In genomic region chr12:82999333-83000032, GRCm38 (mm10) we compare ENCODE assay signal across 18 mouse cellular contexts.
DNase-seq lines count a peak whose midpoint lies in the region; ATAC-seq and TF ChIP-seq lines count a peak whose summit lies in the region.
"Had no signal": no experiment of that assay in that cellular context is flagged by ENCODE, and none has a peak within 500 bp of the region (broad histone marks: within the 10 kb centered on the region; RNA-seq: fewer than 3 reads in every experiment).

No protein-coding gene starts in this region.

- WGBS in midbrain, embryonic 11.5 days, result 87% methylated on average over 7 of the region's 7 CpGs
- WGBS in midbrain, embryonic 10.5 days, result 93% methylated on average over 7 of the region's 7 CpGs

- H3K36me3 ChIP-seq in midbrain, embryonic 11.5 days (ENCODE audit: control insufficient read depth, insufficient read depth, low read length), result no peaks in the 10 kb centered on the region
- H3K36me3 ChIP-seq in midbrain, embryonic 10.5 days, result no peaks in the 10 kb centered on the region
- H3K36me3 ChIP-seq: hindbrain, embryonic 10.5 days; liver, embryonic 12.5 days; lung, embryonic 15.5 days; midbrain, embryonic 15.5 days; stomach, embryonic 15.5 days had no signal

- H3K9ac ChIP-seq in midbrain, embryonic 11.5 days (ENCODE audit: low read length), result no peak overlapping the region
- H3K9ac ChIP-seq: liver, embryonic 12.5 days; lung, embryonic 15.5 days; midbrain, embryonic 15.5 days; stomach, embryonic 15.5 days had no signal

- no peak overlapping the region for H3K4me2 ChIP-seq in midbrain, embryonic 11.5 days
- H3K4me2 ChIP-seq: liver, embryonic 12.5 days; lung, embryonic 15.5 days; midbrain, embryonic 15.5 days; stomach, embryonic 15.5 days had no signal

- DNase-seq in gastrocnemius, adult 2 months, result peak; percentile 30
- no peak for DNase-seq in gastrocnemius, postnatal 4 days (ENCODE audit: low spot score in 2 of 2)
- DNase-seq in midbrain, embryonic 11.5 days (ENCODE audit: low spot score, missing footprints), result peak; percentile 26
- DNase-seq in midbrain, embryonic 10.5 days (ENCODE audit: low spot score), result no peak
- peak; percentile 80 to 84 for DNase-seq in heart, adult 9 months (ENCODE audit: low spot score in 2 of 2)
- peak; percentile 14 for DNase-seq in heart, postnatal 4 days
- DNase-seq in kidney, adult 8-10 months, result no peak
- DNase-seq in thymus, postnatal 14 days, result no peak
- DNase-seq: cerebellum, adult 11 months; layer of hippocampus, postnatal 36 days; left cerebral cortex, postnatal 4 days; spleen, adult 18-20 months; thymus, postnatal 25 days had no signal

- TF ChIP-seq CTCF in gastrocnemius, adult 2 months (IDR thresholded peaks at IDR 0.05), result no peak

- H3K27ac ChIP-seq in gastrocnemius, adult 2 months, result peak overlapping the region; percentile 35; the same call in 1 of the 2 replicates
- no peak overlapping the region for H3K27ac ChIP-seq in midbrain, embryonic 11.5 days (ENCODE audit: low read depth, low read length)
- no peak overlapping the region for H3K27ac ChIP-seq in midbrain, embryonic 10.5 days (replicated peaks)
- H3K27ac ChIP-seq: hindbrain, embryonic 10.5 days; liver, embryonic 12.5 days; lung, embryonic 15.5 days; midbrain, embryonic 15.5 days; stomach, embryonic 15.5 days had no signal

- H3K9me3 ChIP-seq in midbrain, embryonic 11.5 days (ENCODE audit: control insufficient read depth, low read length), result no peaks in the 10 kb centered on the region
- H3K9me3 ChIP-seq in midbrain, embryonic 10.5 days (replicated peaks), result no peaks in the 10 kb centered on the region
- H3K9me3 ChIP-seq: liver, embryonic 12.5 days; lung, embryonic 15.5 days; midbrain, embryonic 15.5 days; stomach, embryonic 15.5 days had no signal

- ATAC-seq in midbrain, embryonic 11.5 days (ENCODE audit: low FRiP score), result no peak
- ATAC-seq: liver, embryonic 12.5 days; midbrain, embryonic 15.5 days had no signal

- H3K27me3 ChIP-seq in midbrain, embryonic 11.5 days (ENCODE audit: control insufficient read depth, insufficient read depth, low read length), result no peaks in the 10 kb centered on the region
- H3K27me3 ChIP-seq in midbrain, embryonic 10.5 days (ENCODE audit: low read depth, poor library complexity, severe bottlenecking), result no peaks in the 10 kb centered on the region
- H3K27me3 ChIP-seq: liver, embryonic 12.5 days; lung, embryonic 15.5 days; midbrain, embryonic 15.5 days; stomach, embryonic 15.5 days had no signal

- intact Hi-C loops in gastrocnemius, adult 2 months (cut with DNase I), result no loop called here

- peaks cover 3% of the 10 kb centered on the region; the same call in 1 of the 2 replicates for H3K4me1 ChIP-seq in midbrain, embryonic 11.5 days (ENCODE audit: control insufficient read depth, insufficient read depth, low read length)
- peaks cover 11% of the 10 kb centered on the region for H3K4me1 ChIP-seq in midbrain, embryonic 10.5 days
- H3K4me1 ChIP-seq: liver, embryonic 12.5 days; lung, embryonic 15.5 days; stomach, embryonic 15.5 days had no signal

- H3K4me3 ChIP-seq in gastrocnemius, adult 2 months, result no peak overlapping the region
- no peak overlapping the region for H3K4me3 ChIP-seq in midbrain, embryonic 11.5 days (ENCODE audit: low read depth, low read length)
- no peak overlapping the region for H3K4me3 ChIP-seq in midbrain, embryonic 10.5 days
- H3K4me3 ChIP-seq: hindbrain, embryonic 10.5 days; liver, embryonic 12.5 days; lung, embryonic 15.5 days; midbrain, embryonic 15.5 days; stomach, embryonic 15.5 days had no signal

Comparison
In these comparisons a context has a peak if more than half of its experiments do, and no peak if none do; other contexts are left out.
1. DNase-seq: peak in gastrocnemius, adult 2 months (single experiment), midbrain, embryonic 11.5 days (single experiment), heart, adult 9 months (2 of 2) and heart, postnatal 4 days (single experiment); none in gastrocnemius, postnatal 4 days (0 of 2), midbrain, embryonic 10.5 days (single experiment), kidney, adult 8-10 months (0 of 2) and thymus, postnatal 14 days (single experiment).